Mouse (Mus musculus): ENCODE data around the gene Gdf11. TPM values are rescaled to one million over a fixed set of nuclear protein-coding genes. Genes with fewer than 3 reads are reported as not detected.
A peak's percentile ranks its signal among the peaks of the same experiment; 100 is the strongest.

Gdf11 gene
- polyA plus RNA-seq, 1 experiment from 2014 or later = 4.5 TPM

DNA sequence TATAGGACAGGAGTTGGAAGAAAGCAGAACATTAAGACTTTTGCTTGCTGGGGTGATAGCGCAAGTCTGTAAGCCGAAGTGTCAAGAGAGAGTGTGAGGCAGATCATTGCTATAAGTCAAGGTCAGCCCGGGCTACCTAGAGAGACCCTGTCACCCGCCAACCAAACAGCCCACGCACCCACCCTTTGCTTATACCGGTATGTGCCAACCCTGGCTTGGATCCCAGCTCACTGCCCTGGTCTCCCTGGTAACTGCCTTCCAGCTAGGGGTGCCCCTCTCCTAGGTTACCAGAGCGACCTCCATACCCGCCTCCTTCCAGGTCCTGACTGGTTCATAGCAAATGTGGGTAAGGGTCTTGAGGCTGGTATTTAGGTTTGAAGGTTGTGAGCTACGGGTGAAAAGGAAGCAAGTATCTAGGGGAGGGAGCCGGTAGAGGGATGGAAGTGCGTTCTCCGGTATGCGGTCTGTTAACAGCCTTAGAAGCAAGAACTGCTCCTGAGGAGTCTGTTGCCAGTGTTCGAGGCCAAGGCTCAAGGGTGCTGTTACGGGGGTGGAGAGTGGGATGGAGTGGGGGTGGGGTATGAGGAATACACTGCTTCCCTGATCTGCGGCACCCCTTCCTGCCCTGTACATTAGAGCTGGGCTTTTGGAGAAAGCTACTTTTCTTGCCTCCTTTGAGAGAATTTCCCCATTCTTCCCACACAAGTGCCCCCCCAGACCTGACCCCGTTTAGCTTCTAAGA, 4.6 kb upstream of the Gdf11 start:
- H3K27me3 ChIP-seq (replicated peaks; ENCODE audit: control insufficient read depth, insufficient read depth, low read length) = peaks cover 19% of the 10 kb centered on the region
- no peak overlapping the region for H3K27ac ChIP-seq (ENCODE audit: low read depth)
- WGBS = 4% methylated on average over 17 of the region's 17 CpGs
- ATAC-seq (replicated peaks; ENCODE audit: low FRiP score, low TSS enrichment, low read depth) (no peak), DNase-seq (ENCODE audit: low spot score) (no peak)
- peaks cover 7% of the 10 kb centered on the region; the same call in 1 of the 2 replicates for H3K4me1 ChIP-seq (replicated peaks; ENCODE audit: control insufficient read depth, insufficient read depth, low read length)
- H3K36me3 ChIP-seq (ENCODE audit: control insufficient read depth, insufficient read depth, low read length) = no peaks in the 10 kb centered on the region
- no peaks in the 10 kb centered on the region for H3K9me3 ChIP-seq (ENCODE audit: control insufficient read depth, low read length)
- H3K4me2 ChIP-seq (ENCODE audit: low read length) = peak overlapping the region; percentile 11; the same call in 1 of the 2 replicates
- H3K4me3 ChIP-seq (ENCODE audit: low read depth, low read length) = no peak overlapping the region
- H3K9ac ChIP-seq (ENCODE audit: low read length) = no peak overlapping the region

- Histone ChIP-seq H3K4me3 (ENCODE audit: low read depth, low read length) (no peak overlapping the region), H3K9ac (ENCODE audit: low read length) (no peak overlapping the region), H3K4me2 (ENCODE audit: low read length) (peak overlapping the region; percentile 11; the same call in 1 of the 2 replicates), H3K27ac (ENCODE audit: low read depth) (no peak overlapping the region), H3K9me3 (ENCODE audit: control insufficient read depth, low read length) (no peaks in the 10 kb centered on the region), H3K27me3 (replicated peaks; ENCODE audit: control insufficient read depth, insufficient read depth, low read length) (peaks cover 19% of the 10 kb centered on the region), H3K4me1 (replicated peaks; ENCODE audit: control insufficient read depth, insufficient read depth, low read length) (peaks cover 8% of the 10 kb centered on the region; the same call in 1 of the 2 replicates), H3K36me3 (ENCODE audit: control insufficient read depth, insufficient read depth, low read length) (no peaks in the 10 kb centered on the region)
- ATAC-seq (replicated peaks; ENCODE audit: low FRiP score, low TSS enrichment, low read depth) (no peak), DNase-seq (ENCODE audit: low spot score) (peak; percentile 86)
- WGBS = 2% methylated on average over 9 of the region's 9 CpGs
Measured at GRCm38 (mm10) chr10:128895437-128895836, 3.9 kb upstream of the Gdf11 start.

GRCm38 (mm10) chr10:128892246-128892645, 728 bp upstream of the Gdf11 start:
- H3K4me1 ChIP-seq (replicated peaks; ENCODE audit: control insufficient read depth, insufficient read depth, low read length) = peaks cover 26% of the 10 kb centered on the region
- ATAC-seq (replicated peaks; ENCODE audit: low FRiP score, low TSS enrichment, low read depth) = no peak
- DNase-seq (ENCODE audit: low spot score) = peak; percentile 71
- peak overlapping the region; percentile 71 for H3K4me3 ChIP-seq (ENCODE audit: low read depth, low read length)
- peaks cover 11% of the 10 kb centered on the region; the same call in 1 of the 2 replicates for H3K36me3 ChIP-seq (ENCODE audit: control insufficient read depth, insufficient read depth, low read length)
- WGBS = 2% methylated on average over 9 of the region's 9 CpGs
- H3K27me3 ChIP-seq (replicated peaks; ENCODE audit: control insufficient read depth, insufficient read depth, low read length) = peaks cover 19% of the 10 kb centered on the region
- peak overlapping the region; percentile 89 for H3K27ac ChIP-seq (ENCODE audit: low read depth)
- peak overlapping the region; percentile 86 for H3K4me2 ChIP-seq (ENCODE audit: low read length)
- H3K9ac ChIP-seq (ENCODE audit: low read length) = peak overlapping the region; percentile 74
- H3K9me3 ChIP-seq (ENCODE audit: control insufficient read depth, low read length) = no peaks in the 10 kb centered on the region

DNA sequence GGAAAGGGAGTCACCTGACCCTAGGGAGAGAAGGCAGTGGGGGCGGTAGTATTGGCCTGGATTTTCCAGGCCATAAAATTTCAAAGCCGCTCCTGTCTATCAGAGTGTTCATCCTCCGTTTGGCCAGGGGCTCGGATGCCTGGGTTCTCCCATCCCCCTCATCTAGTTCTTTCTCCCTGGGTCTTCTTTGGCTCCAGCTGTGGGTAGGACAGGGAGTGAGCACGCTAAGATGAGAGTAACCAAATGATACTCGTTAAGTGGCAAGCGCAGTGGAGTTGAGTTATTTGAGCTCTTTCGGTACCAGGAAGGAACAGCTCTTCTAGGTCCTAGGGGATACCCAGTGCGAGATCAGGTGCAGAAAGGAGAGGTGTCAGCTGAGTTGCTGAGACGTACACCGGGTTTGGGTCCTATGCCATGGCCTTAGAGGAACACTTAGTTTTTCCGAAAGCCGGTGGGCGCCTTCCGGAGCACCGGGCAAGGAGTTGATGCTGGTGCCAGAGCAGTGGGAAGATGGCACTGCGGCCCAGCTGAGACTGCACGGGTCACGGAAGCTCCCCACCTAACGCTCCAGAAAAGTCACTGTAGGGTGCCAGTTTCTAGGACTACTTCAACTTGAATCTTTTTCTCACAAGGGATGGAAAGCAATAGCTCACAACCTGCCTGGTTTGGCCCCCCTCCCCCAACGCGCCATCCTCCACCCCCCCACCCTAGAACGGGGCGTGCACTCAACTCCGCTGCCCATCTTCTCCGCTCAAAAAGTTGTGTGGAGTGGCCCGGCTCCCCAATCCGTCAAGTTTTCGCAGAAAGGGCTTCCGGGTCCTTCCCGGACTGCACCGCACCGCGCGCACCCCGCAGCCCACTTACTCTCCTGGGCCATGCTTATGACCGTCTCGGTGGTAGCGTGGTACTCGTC, 879 bp downstream of the Gdf11 start:
- Histone ChIP-seq H3K27me3 (replicated peaks; ENCODE audit: control insufficient read depth, insufficient read depth, low read length) (0 out of 2 replicates have a peak, but pooled peaks cover 3% of the 10 kb centered on the region), H3K27ac (ENCODE audit: low read depth) (peak overlapping the region; percentile 89), H3K9ac (ENCODE audit: low read length) (peak overlapping the region; percentile 74), H3K36me3 (ENCODE audit: control insufficient read depth, insufficient read depth, low read length) (peaks cover 25% of the 10 kb centered on the region), H3K4me3 (ENCODE audit: low read depth, low read length) (peak overlapping the region; percentile 71), H3K9me3 (ENCODE audit: control insufficient read depth, low read length) (no peaks in the 10 kb centered on the region), H3K4me1 (replicated peaks; ENCODE audit: control insufficient read depth, insufficient read depth, low read length) (peaks cover 22% of the 10 kb centered on the region), H3K4me2 (ENCODE audit: low read length) (peak overlapping the region; percentile 86)
- under 1% methylated on average over 40 of the region's 40 CpGs for WGBS
- no peak; the same call in 1 of the 2 replicates for ATAC-seq (replicated peaks; ENCODE audit: low FRiP score, low TSS enrichment, low read depth)
- peak; percentile 70 for DNase-seq (ENCODE audit: low spot score)

DNA sequence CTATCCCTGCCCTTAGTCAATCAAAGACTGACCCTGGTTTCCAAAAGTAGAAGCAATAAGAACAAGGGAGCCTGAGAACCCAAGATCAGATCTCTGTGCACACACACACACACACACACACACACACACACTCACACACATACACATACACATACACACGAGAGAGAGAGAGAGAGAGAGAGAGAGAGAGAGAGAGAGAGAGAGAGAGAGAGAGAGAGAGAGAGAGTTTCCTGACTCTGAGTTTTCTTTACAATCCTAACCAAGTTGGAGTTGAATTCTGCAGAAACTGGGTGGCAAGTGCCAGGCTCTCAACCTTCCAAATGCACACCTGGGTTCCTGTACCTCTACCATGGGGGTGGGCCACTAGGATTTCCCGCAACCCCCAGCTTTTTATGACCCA, 1.7 kb downstream of the Gdf11 start:
- Histone ChIP-seq H3K9ac (ENCODE audit: low read length) (peak overlapping the region; percentile 74; the same call in 1 of the 2 replicates), H3K27me3 (replicated peaks; ENCODE audit: control insufficient read depth, insufficient read depth, low read length) (0 out of 2 replicates have a peak, but pooled peaks cover 3% of the 10 kb centered on the region), H3K36me3 (ENCODE audit: control insufficient read depth, insufficient read depth, low read length) (peaks cover 33% of the 10 kb centered on the region), H3K27ac (ENCODE audit: low read depth) (no peak overlapping the region), H3K9me3 (ENCODE audit: control insufficient read depth, low read length) (no peaks in the 10 kb centered on the region), H3K4me2 (ENCODE audit: low read length) (peak overlapping the region; percentile 86), H3K4me1 (replicated peaks; ENCODE audit: control insufficient read depth, insufficient read depth, low read length) (peaks cover 22% of the 10 kb centered on the region), H3K4me3 (ENCODE audit: low read depth, low read length) (peak overlapping the region; percentile 71)
- no peak for DNase-seq (ENCODE audit: low spot score)
- no peak for ATAC-seq (replicated peaks; ENCODE audit: low FRiP score, low TSS enrichment, low read depth)
- WGBS = 20% methylated on average over 1 of the region's 2 CpGs

GRCm38 (mm10) chr10:128888941-128889827, 2.3 kb downstream of the Gdf11 start:
- peak overlapping the region; percentile 71 for H3K4me3 ChIP-seq (ENCODE audit: low read depth, low read length)
- 0 out of 2 replicates have a peak, but pooled peaks cover under 1% of the 10 kb centered on the region for H3K27me3 ChIP-seq (replicated peaks; ENCODE audit: control insufficient read depth, insufficient read depth, low read length)
- peaks cover 40% of the 10 kb centered on the region for H3K36me3 ChIP-seq (ENCODE audit: control insufficient read depth, insufficient read depth, low read length)
- peak; percentile 35 for ATAC-seq (replicated peaks; ENCODE audit: low FRiP score, low TSS enrichment, low read depth)
- H3K9ac ChIP-seq (ENCODE audit: low read length) = peak overlapping the region; percentile 6; the same call in 1 of the 2 replicates
- peak overlapping the region; percentile 38; the same call in 1 of the 2 replicates for H3K27ac ChIP-seq (ENCODE audit: low read depth)
- peak overlapping the region; percentile 86 for H3K4me2 ChIP-seq (ENCODE audit: low read length)
- peak; percentile 62 for DNase-seq (ENCODE audit: low spot score)
- H3K4me1 ChIP-seq (replicated peaks; ENCODE audit: control insufficient read depth, insufficient read depth, low read length) = peaks cover 22% of the 10 kb centered on the region
- no peaks in the 10 kb centered on the region for H3K9me3 ChIP-seq (ENCODE audit: control insufficient read depth, low read length)
- 1% methylated on average over 6 of the region's 7 CpGs for WGBS

DNA sequence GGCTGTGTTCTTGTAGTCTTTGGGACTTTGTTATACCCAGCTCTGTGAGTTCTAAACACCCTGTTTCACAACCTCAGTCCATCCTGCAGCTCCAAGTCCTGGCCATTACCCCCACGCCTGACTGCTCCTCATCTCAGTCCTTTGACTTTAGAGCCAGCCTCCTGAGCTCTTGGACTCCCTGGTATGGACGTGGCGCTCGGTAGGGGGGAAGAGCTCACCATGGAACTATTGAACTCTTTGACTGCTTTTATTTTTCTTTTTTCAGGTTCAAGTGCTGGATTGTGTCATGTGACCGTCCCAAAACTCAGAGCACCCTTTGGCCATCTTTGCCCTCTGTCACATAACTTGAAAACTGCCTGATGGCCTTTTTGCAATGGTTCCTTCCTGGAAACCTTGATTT, 9.5 kb downstream of the Gdf11 start:
- ATAC-seq (replicated peaks; ENCODE audit: low FRiP score, low TSS enrichment, low read depth) (no peak), DNase-seq (ENCODE audit: low spot score) (no peak)
- Histone ChIP-seq H3K4me1 (replicated peaks; ENCODE audit: control insufficient read depth, insufficient read depth, low read length) (no peaks in the 10 kb centered on the region), H3K27ac (ENCODE audit: low read depth) (no peak overlapping the region), H3K9ac (ENCODE audit: low read length) (no peak overlapping the region), H3K4me3 (ENCODE audit: low read depth, low read length) (no peak overlapping the region), H3K36me3 (ENCODE audit: control insufficient read depth, insufficient read depth, low read length) (peaks cover 44% of the 10 kb centered on the region), H3K4me2 (ENCODE audit: low read length) (no peak overlapping the region), H3K9me3 (ENCODE audit: control insufficient read depth, low read length) (no peaks in the 10 kb centered on the region), H3K27me3 (replicated peaks; ENCODE audit: control insufficient read depth, insufficient read depth, low read length) (no peaks in the 10 kb centered on the region)
- 91% methylated on average over 5 of the region's 5 CpGs for WGBS

GRCm38 (mm10) chr10:128878811-128879210, 12.7 kb downstream of the Gdf11 start:
- no peak overlapping the region for H3K4me2 ChIP-seq (ENCODE audit: low read length)
- H3K9ac ChIP-seq (ENCODE audit: low read length) = no peak overlapping the region
- no peaks in the 10 kb centered on the region for H3K4me1 ChIP-seq (replicated peaks; ENCODE audit: control insufficient read depth, insufficient read depth, low read length)
- H3K9me3 ChIP-seq (ENCODE audit: control insufficient read depth, low read length) = no peaks in the 10 kb centered on the region
- no peak overlapping the region for H3K27ac ChIP-seq (ENCODE audit: low read depth)
- DNase-seq (ENCODE audit: low spot score) = no peak
- no peaks in the 10 kb centered on the region for H3K27me3 ChIP-seq (replicated peaks; ENCODE audit: control insufficient read depth, insufficient read depth, low read length)
- 90% methylated on average over 2 of the region's 2 CpGs for WGBS
- no peak overlapping the region for H3K4me3 ChIP-seq (ENCODE audit: low read depth, low read length)
- no peak for ATAC-seq (replicated peaks; ENCODE audit: low FRiP score, low TSS enrichment, low read depth)
- H3K36me3 ChIP-seq (ENCODE audit: control insufficient read depth, insufficient read depth, low read length) = peaks cover 41% of the 10 kb centered on the region
